Mouse (Mus musculus) layer of hippocampus, postnatal 36 days (tissue): ENCODE measurements around the gene Eif4g3. TPM values are rescaled to one million over a fixed set of nuclear protein-coding genes. Genes with fewer than 3 reads are reported as not detected.

Source experiments
- DNase-seq, 2 experiments: peaks; one replicate each; pipeline ENCODE4 v3.0.0; 2022
- total RNA-seq, 2 experiments: library from RNA; stranded (reverse); gene quantifications; 2 replicates each; pipeline ENCODE4 v1.2.3; 2021

The Eif4g3 gene
- total RNA-seq, 2 experiments from 2014 or later: 142 to 157 TPM

GRCm38 (mm10) chr4:138063372-138064265 is 70.8 kb downstream of the Eif4g3 start:
- DNase-seq: no peak

GRCm38 (mm10) chr4:138064882-138065592 is 72.2 kb downstream of the Eif4g3 start:
- DNase-seq: no peak

GRCm38 (mm10) chr4:138065593-138066169 is 72.9 kb downstream of the Eif4g3 start:
- DNase-seq: no peak

GRCm38 (mm10) chr4:138066421-138066820 is 73.6 kb downstream of the Eif4g3 start:
- no peak for DNase-seq

- no peak for DNase-seq
Measured at GRCm38 (mm10) chr4:138067858-138068257, 75.0 kb downstream of the Eif4g3 start.

GRCm38 (mm10) chr4:138068598-138068997 is 75.8 kb downstream of the Eif4g3 start:
- peak in 1 of 2 experiments; percentile 51 for DNase-seq

- no peak for DNase-seq
Measured at GRCm38 (mm10) chr4:138069371-138069770, 76.5 kb downstream of the Eif4g3 start.

GRCm38 (mm10) chr4:138071497-138071896 is 78.7 kb downstream of the Eif4g3 start:
- DNase-seq: no peak

GRCm38 (mm10) chr4:138073086-138073485 is 80.3 kb downstream of the Eif4g3 start:
- DNase-seq: no peak

GRCm38 (mm10) chr4:138073531-138073930 is 80.7 kb downstream of the Eif4g3 start:
- DNase-seq: no peak

- DNase-seq: no peak
Measured at GRCm38 (mm10) chr4:138074896-138075584, 82.2 kb downstream of the Eif4g3 start.

- no peak for DNase-seq
Measured at GRCm38 (mm10) chr4:138077663-138078295, 85.0 kb downstream of the Eif4g3 start.

- DNase-seq: no peak
Measured at GRCm38 (mm10) chr4:138079234-138079633, 86.4 kb downstream of the Eif4g3 start.

- DNase-seq: no peak
Measured at GRCm38 (mm10) chr4:138082466-138082865, 89.6 kb downstream of the Eif4g3 start.

GRCm38 (mm10) chr4:138084103-138084502 is 91.3 kb downstream of the Eif4g3 start:
- no peak for DNase-seq

GRCm38 (mm10) chr4:138084851-138085573 is 92.2 kb downstream of the Eif4g3 start:
- DNase-seq: peak in 1 of 2 experiments; percentile 40

GRCm38 (mm10) chr4:138086949-138087348 is 94.1 kb downstream of the Eif4g3 start:
- DNase-seq: no peak

GRCm38 (mm10) chr4:138089512-138089911 is 96.7 kb downstream of the Eif4g3 start:
- no peak for DNase-seq

GRCm38 (mm10) chr4:138091562-138092194 is 98.9 kb downstream of the Eif4g3 start:
- no peak for DNase-seq

GRCm38 (mm10) chr4:138100456-138100855 is 107.6 kb downstream of the Eif4g3 start:
- DNase-seq: no peak

- DNase-seq: no peak
Measured at GRCm38 (mm10) chr4:138101795-138102194, 109.0 kb downstream of the Eif4g3 start.
